Mouse (Mus musculus): ENCODE data around the gene Srrd. TPM values are rescaled to one million over a fixed set of nuclear protein-coding genes. Genes with fewer than 3 reads are reported as not detected.

The Srrd gene
- polyA plus RNA-seq, 1 experiment, result 32.3 TPM

DNA sequence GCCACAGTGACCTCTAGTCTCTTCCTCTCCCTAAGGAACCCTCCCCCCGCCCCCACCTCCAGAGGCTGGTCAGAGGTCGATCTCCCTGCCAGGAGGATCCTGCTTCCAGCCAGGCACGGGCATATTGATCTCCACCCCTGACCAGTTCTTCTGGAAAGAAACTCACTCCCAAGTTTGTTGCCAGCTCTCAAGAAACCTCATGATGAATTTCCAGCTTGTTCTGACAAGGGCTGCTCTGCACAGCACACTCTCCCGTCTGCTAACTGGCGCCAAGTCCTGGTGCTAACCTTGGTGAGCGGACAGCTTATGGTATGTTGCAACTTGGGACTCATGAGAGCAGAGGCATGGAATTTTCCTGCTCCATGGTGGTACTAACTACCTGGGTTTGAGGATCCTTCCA lies 35.9 kb upstream of the Srrd start:
- no peak overlapping the region for H3K27ac ChIP-seq (ENCODE audit: insufficient read depth, low read depth, low read length)
- no peak overlapping the region for H3K4me3 ChIP-seq (ENCODE audit: insufficient read depth, low read length)
- no peaks in the 10 kb centered on the region for H3K4me1 ChIP-seq (ENCODE audit: control insufficient read depth, insufficient read depth, low read length)
- no peak for TF ChIP-seq POLR2A (IDR thresholded peaks at IDR 0.05; ENCODE audit: borderline replicate concordance, low read depth, low read length)
- no peak for TF ChIP-seq CTCF (IDR thresholded peaks at IDR 0.05; ENCODE audit: low read depth, low read length)

DNA sequence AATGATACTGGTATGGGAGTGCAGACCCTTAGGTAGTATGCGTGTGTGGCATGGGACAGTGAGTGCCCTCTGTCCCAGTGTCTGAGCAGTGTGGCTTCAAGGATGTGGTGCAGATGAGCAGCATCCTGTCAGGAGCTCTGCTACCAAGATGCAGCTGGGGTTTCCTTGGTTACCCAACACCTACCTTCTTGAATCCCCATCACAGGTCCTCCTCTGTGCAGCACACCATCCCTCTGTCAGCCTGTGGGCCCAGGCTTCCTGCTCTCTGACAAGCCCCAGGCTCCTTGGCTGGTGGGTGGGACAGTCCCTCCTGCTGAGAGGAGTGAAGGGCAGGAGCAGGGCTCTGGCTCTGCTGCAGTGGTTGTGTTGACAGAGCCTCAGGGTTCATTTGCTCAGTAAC lies 34.5 kb upstream of the Srrd start:
- Histone ChIP-seq H3K4me1 (ENCODE audit: control insufficient read depth, insufficient read depth, low read length) (no peaks in the 10 kb centered on the region), H3K27ac (ENCODE audit: insufficient read depth, low read depth, low read length) (no peak overlapping the region), H3K4me3 (ENCODE audit: insufficient read depth, low read length) (no peak overlapping the region)
- TF ChIP-seq POLR2A (IDR thresholded peaks at IDR 0.05; ENCODE audit: borderline replicate concordance, low read depth, low read length) (no peak), CTCF (IDR thresholded peaks at IDR 0.05; ENCODE audit: low read depth, low read length) (no peak)

DNA sequence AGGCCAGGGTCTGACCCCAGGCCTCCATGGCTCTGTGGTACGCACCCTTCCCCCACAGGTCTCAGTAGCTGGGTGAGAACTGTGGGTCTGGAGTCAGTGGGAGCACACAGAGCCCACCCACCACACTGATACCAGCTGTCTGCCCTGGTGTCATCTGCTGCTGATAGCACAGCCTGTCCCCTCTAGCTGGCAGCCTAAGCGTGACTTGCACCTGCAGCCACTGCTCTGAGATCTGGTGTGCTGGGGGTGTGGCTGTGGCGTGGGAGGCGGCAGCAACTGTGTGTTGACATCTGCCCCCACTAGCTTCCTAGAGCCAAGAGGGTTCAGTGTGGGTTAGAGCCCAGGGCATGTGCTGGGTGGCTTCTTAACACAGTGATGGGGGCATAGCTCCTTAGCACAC lies 33.3 kb upstream of the Srrd start:
- Histone ChIP-seq H3K4me3 (ENCODE audit: insufficient read depth, low read length) (no peak overlapping the region), H3K27ac (ENCODE audit: insufficient read depth, low read depth, low read length) (no peak overlapping the region), H3K4me1 (ENCODE audit: control insufficient read depth, insufficient read depth, low read length) (no peaks in the 10 kb centered on the region)
- TF ChIP-seq CTCF (IDR thresholded peaks at IDR 0.05; ENCODE audit: low read depth, low read length) (no peak), POLR2A (IDR thresholded peaks at IDR 0.05; ENCODE audit: borderline replicate concordance, low read depth, low read length) (no peak)

DNA sequence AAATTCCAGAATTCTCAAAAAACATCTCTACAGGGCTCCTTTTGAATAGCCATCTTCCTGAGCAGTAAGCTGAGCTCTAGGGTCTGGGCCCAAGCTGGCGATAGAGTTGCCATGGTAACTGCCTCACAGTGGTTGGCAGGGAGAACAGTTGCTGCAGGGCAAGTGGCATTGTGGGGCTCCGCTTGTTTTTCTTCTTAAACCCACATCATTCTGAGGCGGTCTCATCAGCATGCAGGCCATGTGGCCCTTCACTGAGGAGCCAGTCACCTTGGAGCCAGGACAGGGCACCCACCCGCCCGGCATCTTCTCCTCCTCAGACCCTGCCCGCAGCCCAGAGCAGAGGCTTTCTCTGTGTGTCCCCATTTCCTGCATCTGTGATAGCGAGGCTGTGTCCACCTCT lies 29.1 kb upstream of the Srrd start:
- no peaks in the 10 kb centered on the region for H3K4me1 ChIP-seq (ENCODE audit: control insufficient read depth, insufficient read depth, low read length)
- TF ChIP-seq CTCF (IDR thresholded peaks at IDR 0.05; ENCODE audit: low read depth, low read length) (no peak), POLR2A (IDR thresholded peaks at IDR 0.05; ENCODE audit: borderline replicate concordance, low read depth, low read length) (no peak)

DNA sequence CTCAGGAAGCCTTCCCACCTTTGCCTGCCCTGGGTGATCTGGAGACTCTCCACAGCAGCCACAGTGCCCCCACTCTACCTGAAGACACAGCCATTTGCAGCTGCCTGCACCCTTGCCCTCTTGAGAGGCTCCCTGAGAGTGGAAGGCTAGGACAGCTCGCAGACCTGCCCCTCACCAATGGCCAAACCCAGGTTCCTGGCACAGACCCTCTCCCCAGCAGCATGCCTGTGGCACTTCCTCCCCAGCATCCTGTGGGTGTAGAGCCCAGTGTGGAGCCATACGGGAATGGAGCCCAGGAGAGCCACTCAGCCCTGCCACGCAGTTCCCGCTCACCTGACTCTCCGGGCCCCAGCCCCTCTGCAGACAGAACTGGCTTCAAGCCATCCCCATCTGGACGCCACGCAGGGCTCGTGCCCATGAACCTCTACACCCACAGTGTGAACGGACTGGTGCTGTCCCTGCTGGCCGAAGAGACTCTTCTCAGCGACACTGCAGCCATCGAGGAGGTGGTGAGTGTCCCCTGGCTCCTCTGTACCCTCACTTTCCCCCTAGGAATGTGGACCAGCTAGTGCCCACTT lies 27.5 kb upstream of the Srrd start:
- TF ChIP-seq CTCF (IDR thresholded peaks at IDR 0.05; ENCODE audit: low read depth, low read length), result no peak
- no peak for TF ChIP-seq POLR2A (IDR thresholded peaks at IDR 0.05; ENCODE audit: borderline replicate concordance, low read depth, low read length)
- Histone ChIP-seq H3K27ac (ENCODE audit: insufficient read depth, low read depth, low read length) (no peak overlapping the region), H3K4me1 (ENCODE audit: control insufficient read depth, insufficient read depth, low read length) (no peaks in the 10 kb centered on the region), H3K4me3 (ENCODE audit: insufficient read depth, low read length) (no peak overlapping the region)

More for the DNA sequence above, 29.1 kb upstream of the Srrd start:
- H3K27ac ChIP-seq (ENCODE audit: insufficient read depth, low read depth, low read length), result no peak overlapping the region
- no peak overlapping the region for H3K4me3 ChIP-seq (ENCODE audit: insufficient read depth, low read length)

DNA sequence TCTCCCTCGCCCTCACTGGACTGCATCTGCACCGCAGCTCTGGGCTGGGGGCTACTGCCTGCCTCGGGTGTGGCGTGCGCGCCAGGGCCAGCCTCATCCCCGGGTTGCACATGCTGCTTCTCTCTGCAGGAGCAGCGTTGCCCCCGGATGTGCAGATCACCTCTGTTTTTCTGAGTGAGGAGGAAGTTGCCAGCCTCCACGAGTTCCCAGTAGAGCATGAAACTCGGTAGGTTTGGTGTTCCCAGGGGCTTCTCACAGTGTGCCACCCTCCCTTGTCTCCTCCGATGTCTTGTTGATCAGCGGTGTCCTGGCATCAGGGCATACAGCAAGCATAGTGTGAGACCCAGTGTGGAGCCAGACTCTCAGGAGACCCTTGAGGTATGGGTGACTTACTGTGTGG lies 26.5 kb upstream of the Srrd start:
- TF ChIP-seq POLR2A (IDR thresholded peaks at IDR 0.05; ENCODE audit: borderline replicate concordance, low read depth, low read length) (no peak), CTCF (IDR thresholded peaks at IDR 0.05; ENCODE audit: low read depth, low read length) (no peak)
- Histone ChIP-seq H3K27ac (ENCODE audit: insufficient read depth, low read depth, low read length) (no peak overlapping the region), H3K4me1 (ENCODE audit: control insufficient read depth, insufficient read depth, low read length) (no peaks in the 10 kb centered on the region), H3K4me3 (ENCODE audit: insufficient read depth, low read length) (no peak overlapping the region)

DNA sequence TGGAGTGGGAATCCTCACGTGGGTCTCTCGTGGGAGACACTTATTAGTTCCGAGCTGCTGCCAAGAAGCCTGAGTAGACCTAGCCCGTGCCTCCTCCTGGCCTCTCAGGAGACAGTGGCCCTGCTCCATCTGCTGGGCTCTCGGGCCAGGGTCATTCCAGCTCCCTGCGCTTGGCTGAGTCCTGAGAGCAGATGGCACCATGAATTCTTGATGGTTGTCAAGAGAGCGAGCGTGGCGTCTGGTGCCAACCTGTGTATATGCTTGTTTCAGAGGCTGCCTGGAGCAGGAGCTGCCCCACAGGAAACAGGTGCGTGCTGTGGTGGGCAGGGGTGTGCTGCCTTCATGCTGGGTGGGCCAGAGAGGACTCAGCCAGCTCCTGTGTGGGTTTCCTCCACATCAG lies 25.8 kb upstream of the Srrd start:
- H3K4me3 ChIP-seq (ENCODE audit: insufficient read depth, low read length), result no peak overlapping the region
- H3K27ac ChIP-seq (ENCODE audit: insufficient read depth, low read depth, low read length), result no peak overlapping the region
- TF ChIP-seq CTCF (IDR thresholded peaks at IDR 0.05; ENCODE audit: low read depth, low read length) (no peak), POLR2A (IDR thresholded peaks at IDR 0.05; ENCODE audit: borderline replicate concordance, low read depth, low read length) (no peak)
- H3K4me1 ChIP-seq (ENCODE audit: control insufficient read depth, insufficient read depth, low read length), result no peaks in the 10 kb centered on the region

DNA sequence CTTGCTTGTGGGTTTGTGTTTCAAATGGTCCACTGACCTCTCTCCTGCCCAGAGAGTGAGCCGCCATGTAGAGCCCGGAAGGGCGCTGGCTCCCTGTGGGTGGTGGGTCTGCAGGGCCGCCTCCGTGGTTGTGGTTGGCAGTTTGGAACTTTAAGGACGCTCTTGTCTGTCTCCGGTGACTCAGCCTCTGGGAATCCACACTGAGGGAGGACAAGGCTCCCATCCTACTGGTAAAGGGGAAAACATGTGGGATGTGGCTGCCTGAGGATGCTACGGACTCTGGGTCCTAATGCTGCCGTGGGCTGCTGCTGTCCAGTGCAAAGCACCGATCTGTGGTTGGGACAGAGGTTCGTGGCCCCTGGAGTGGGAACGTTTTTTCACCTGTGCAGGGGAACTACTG lies 25.1 kb upstream of the Srrd start:
- Histone ChIP-seq H3K4me1 (ENCODE audit: control insufficient read depth, insufficient read depth, low read length) (no peaks in the 10 kb centered on the region), H3K4me3 (ENCODE audit: insufficient read depth, low read length) (no peak overlapping the region), H3K27ac (ENCODE audit: insufficient read depth, low read depth, low read length) (no peak overlapping the region)
- no peak for TF ChIP-seq CTCF (IDR thresholded peaks at IDR 0.05; ENCODE audit: low read depth, low read length)
- TF ChIP-seq POLR2A (IDR thresholded peaks at IDR 0.05; ENCODE audit: borderline replicate concordance, low read depth, low read length), result no peak

DNA sequence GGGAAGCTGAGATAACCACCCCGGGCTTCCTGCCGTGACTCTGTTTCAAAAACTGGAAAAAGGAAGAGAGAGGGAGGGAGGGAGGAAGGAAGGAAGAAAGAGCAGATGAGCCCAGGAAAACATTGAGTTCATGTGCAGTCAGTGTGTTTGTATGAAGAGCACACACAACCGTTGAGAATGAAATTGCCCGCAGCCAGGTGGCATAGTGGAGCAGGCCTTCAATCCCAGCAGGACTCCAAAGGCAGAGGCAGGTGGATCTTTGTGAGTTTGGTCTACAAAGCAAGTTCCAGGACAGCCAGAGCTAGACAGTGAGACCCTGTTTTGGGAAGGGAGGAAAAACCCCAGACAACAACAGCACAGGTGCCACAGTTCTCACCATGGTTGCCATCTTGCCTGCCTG lies 24.5 kb upstream of the Srrd start:
- TF ChIP-seq POLR2A (IDR thresholded peaks at IDR 0.05; ENCODE audit: borderline replicate concordance, low read depth, low read length) (no peak), CTCF (IDR thresholded peaks at IDR 0.05; ENCODE audit: low read depth, low read length) (no peak)
- no peaks in the 10 kb centered on the region for H3K4me1 ChIP-seq (ENCODE audit: control insufficient read depth, insufficient read depth, low read length)
- H3K27ac ChIP-seq (ENCODE audit: insufficient read depth, low read depth, low read length), result no peak overlapping the region
- H3K4me3 ChIP-seq (ENCODE audit: insufficient read depth, low read length), result no peak overlapping the region

DNA sequence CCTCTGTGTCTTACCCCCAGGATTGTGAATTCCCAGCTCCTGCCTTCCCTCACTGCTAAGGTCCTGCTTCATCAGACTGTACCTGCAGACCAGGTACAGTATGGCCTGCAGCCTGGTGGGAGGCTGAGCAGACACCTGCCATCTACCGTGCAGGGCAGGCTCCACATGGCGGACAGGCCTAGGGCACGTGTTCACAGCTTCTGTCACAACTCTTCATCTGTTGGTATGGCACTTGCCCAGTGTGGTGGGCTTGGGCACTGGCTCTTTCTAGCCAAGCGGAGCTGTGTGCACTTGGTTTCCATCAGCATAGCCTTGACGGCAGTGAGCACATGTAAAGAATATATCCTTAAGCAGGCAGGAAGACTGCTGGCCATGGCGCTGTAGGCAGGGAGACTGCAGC lies 24.0 kb upstream of the Srrd start:
- no peak for TF ChIP-seq POLR2A (IDR thresholded peaks at IDR 0.05; ENCODE audit: borderline replicate concordance, low read depth, low read length)
- no peak for TF ChIP-seq CTCF (IDR thresholded peaks at IDR 0.05; ENCODE audit: low read depth, low read length)
- H3K4me3 ChIP-seq (ENCODE audit: insufficient read depth, low read length), result no peak overlapping the region
- H3K27ac ChIP-seq (ENCODE audit: insufficient read depth, low read depth, low read length), result no peak overlapping the region
- no peaks in the 10 kb centered on the region for H3K4me1 ChIP-seq (ENCODE audit: control insufficient read depth, insufficient read depth, low read length)
